Mouse (Mus musculus): ENCODE results near the gene Krt80. TPM values are rescaled to one million over a fixed set of nuclear protein-coding genes. Genes with fewer than 3 reads are reported as not detected.

Krt80 gene
- polyA plus RNA-seq, 1 experiment from 2014 or later: not detected

DNA sequence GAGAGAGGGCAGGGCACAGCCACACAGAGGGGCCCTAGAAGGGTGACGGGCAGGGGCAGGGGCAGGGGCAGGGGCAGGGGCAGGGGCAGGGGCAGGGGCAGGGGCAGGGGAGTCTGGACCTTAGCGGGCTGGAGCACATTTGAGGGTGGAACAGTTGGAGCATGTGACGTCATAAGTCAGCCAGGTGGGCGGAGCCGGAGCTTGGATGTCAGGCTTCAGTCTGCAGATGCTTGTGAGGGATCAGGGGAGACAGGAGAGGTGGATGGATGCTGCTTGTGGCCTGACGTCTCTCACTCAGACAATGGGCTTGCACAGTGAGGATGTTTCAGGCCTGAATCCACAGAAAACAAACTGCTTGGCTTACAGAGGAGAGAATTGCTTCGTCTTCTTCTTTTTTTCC lies 71.4 kb downstream of the Krt80 start:
- H3K4me3 ChIP-seq (ENCODE audit: low read depth, low read length): no peak overlapping the region
- WGBS: 14% methylated on average over 7 of the region's 7 CpGs
- H3K27ac ChIP-seq (ENCODE audit: low read depth, low read length): no peak overlapping the region
- H3K9me3 ChIP-seq (replicated peaks; ENCODE audit: control insufficient read depth, low read length): no peaks in the 10 kb centered on the region
- no peaks in the 10 kb centered on the region for H3K4me1 ChIP-seq (ENCODE audit: control insufficient read depth, insufficient read depth, low read length)
- H3K9ac ChIP-seq (ENCODE audit: low read length): no peak overlapping the region
- peak overlapping the region; percentile 18; the same call in 1 of the 2 replicates for H3K4me2 ChIP-seq (ENCODE audit: low read length)
- H3K27me3 ChIP-seq (replicated peaks; ENCODE audit: control insufficient read depth, insufficient read depth, low read length): no peaks in the 10 kb centered on the region
- no peaks in the 10 kb centered on the region for H3K36me3 ChIP-seq (ENCODE audit: control insufficient read depth, insufficient read depth, low read length)
- DNase-seq (ENCODE audit: low spot score) (peak; percentile 48), ATAC-seq (no peak)

GRCm38 (mm10) chr15:101297988-101298387 lies 72.0 kb downstream of the Krt80 start:
- Histone ChIP-seq H3K27me3 (replicated peaks; ENCODE audit: control insufficient read depth, insufficient read depth, low read length) (no peaks in the 10 kb centered on the region), H3K9ac (ENCODE audit: low read length) (no peak overlapping the region), H3K36me3 (ENCODE audit: control insufficient read depth, insufficient read depth, low read length) (no peaks in the 10 kb centered on the region), H3K9me3 (replicated peaks; ENCODE audit: control insufficient read depth, low read length) (no peaks in the 10 kb centered on the region), H3K4me3 (ENCODE audit: low read depth, low read length) (no peak overlapping the region), H3K27ac (ENCODE audit: low read depth, low read length) (no peak overlapping the region), H3K4me1 (ENCODE audit: control insufficient read depth, insufficient read depth, low read length) (no peaks in the 10 kb centered on the region), H3K4me2 (ENCODE audit: low read length) (0 out of 2 replicates have a peak overlapping the region, but pooled peaks have one; percentile 18)
- 29% methylated on average over 7 of the region's 7 CpGs for WGBS
- no peak for ATAC-seq
- no peak for DNase-seq (ENCODE audit: low spot score)

MicroRNAs encoded within 50 kb of the gene (microRNA counts, 519-probe panel; counts per million panel counts)
- microRNA mmu-miR-1941-3p (not detected), microRNA mmu-miR-1941-5p (not detected)

Small RNA genes lying within 50 kb of the gene (microRNA-seq; reads per million reads assigned to microRNA genes)
- gene Mir1941: not detected

Other genes with a start within 250 kb of the Krt80 start
- gene Acvrl1, start 241.6 kb downstream of the Krt80 start, polyA plus RNA-seq (2014; fragmentation: Nextera tagmentation; extraction: Ambion mirVana): 4.1 and 4.2 TPM in 2 replicates
- 24.7 and 33.5 TPM in 2 replicates for gene Acvr1b, start 196.1 kb downstream of the Krt80 start, polyA plus RNA-seq (2014; fragmentation: Nextera tagmentation; extraction: Ambion mirVana)
- gene Grasp, start 146.0 kb downstream of the Krt80 start, polyA plus RNA-seq (2014; fragmentation: Nextera tagmentation; extraction: Ambion mirVana): 0.93 and 1.0 TPM in 2 replicates
- gene Nr4a1, start 115.9 kb downstream of the Krt80 start, polyA plus RNA-seq (2014; fragmentation: Nextera tagmentation; extraction: Ambion mirVana): 2.1 and 2.9 TPM in 2 replicates
- 82.3 and 83.1 TPM in 2 replicates for gene Atg101, start 85.9 kb downstream of the Krt80 start, polyA plus RNA-seq (2014; fragmentation: Nextera tagmentation; extraction: Ambion mirVana)
- 0.25 TPM in 2 replicates for gene 6030408B16Rik, start 77.0 kb downstream of the Krt80 start, polyA plus RNA-seq (2014; fragmentation: Nextera tagmentation; extraction: Ambion mirVana)
- gene Krt7, start 40.9 kb upstream of the Krt80 start, polyA plus RNA-seq (2014; fragmentation: Nextera tagmentation; extraction: Ambion mirVana): 0.66 and 0.75 TPM in 2 replicates
- gene Krt87, start 68.6 kb upstream of the Krt80 start, polyA plus RNA-seq (2014; fragmentation: Nextera tagmentation; extraction: Ambion mirVana): 0.12 TPM in 1 of 2 replicates, not detected in the other
- gene Krt88, start 77.6 kb upstream of the Krt80 start, polyA plus RNA-seq (2014; fragmentation: Nextera tagmentation; extraction: Ambion mirVana): not detected in 2 replicates
- not detected in 2 replicates for gene Krt81, start 93.6 kb upstream of the Krt80 start, polyA plus RNA-seq (2014; fragmentation: Nextera tagmentation; extraction: Ambion mirVana)
- gene Krt86, start 103.3 kb upstream of the Krt80 start, polyA plus RNA-seq (2014; fragmentation: Nextera tagmentation; extraction: Ambion mirVana): not detected in 2 replicates
- gene Krt83, start 121.3 kb upstream of the Krt80 start, polyA plus RNA-seq (2014; fragmentation: Nextera tagmentation; extraction: Ambion mirVana): not detected in 2 replicates
- not detected in 2 replicates for gene Gm49425, start 147.1 kb upstream of the Krt80 start, polyA plus RNA-seq (2014; fragmentation: Nextera tagmentation; extraction: Ambion mirVana)
- not detected in 2 replicates for gene Krt84, start 162.7 kb upstream of the Krt80 start, polyA plus RNA-seq (2014; fragmentation: Nextera tagmentation; extraction: Ambion mirVana)
- not detected in 2 replicates for gene Krt82, start 180.5 kb upstream of the Krt80 start, polyA plus RNA-seq (2014; fragmentation: Nextera tagmentation; extraction: Ambion mirVana)
- 0.09 and 0.10 TPM in 2 replicates for gene Krt90, start 192.8 kb upstream of the Krt80 start, polyA plus RNA-seq (2014; fragmentation: Nextera tagmentation; extraction: Ambion mirVana)
- gene Krt75, start 203.7 kb upstream of the Krt80 start, polyA plus RNA-seq (2014; fragmentation: Nextera tagmentation; extraction: Ambion mirVana): 0.06 TPM in 1 of 2 replicates, not detected in the other

Data from forebrain, embryonic 14.5 days (tissue).